Mouse (Mus musculus) ES-Bruce4 (cell line): ENCODE data around the gene 2900026A02Rik.

Source experiments
- CTCF ChIP-seq: IDR thresholded peaks from one replicate; pipeline ENCODE4 v1.8.1; 2011; ENCODE audit warnings: low read depth, low read length
- POLR2A ChIP-seq: IDR thresholded peaks from one replicate; pipeline ENCODE4 v1.8.1; 2011; ENCODE audit warnings: low read length; ENCODE audit not compliant: insufficient read depth

GRCm38 (mm10) chr5:113162699-113163098 lies 58.3 kb downstream of the 2900026A02Rik start:
- no peak for TF ChIP-seq CTCF
- TF ChIP-seq POLR2A = no peak
